Comparison of ENCODE assay signal across 7 mouse cellular contexts in genomic region chr4:59340714-59341113, GRCm38 (mm10).
A peak's percentile ranks its signal among the peaks of the same experiment; 100 is the strongest.
DNase-seq lines count a peak whose midpoint lies in the region; ATAC-seq lines count a peak whose summit lies in the region.

No protein-coding gene starts in this region.

- intact Hi-C loops in left cerebral cortex, postnatal 25 days (cut with DNase I), result loop anchor here (1.0 to 10.0 kb wide), 2 partner anchors 244 to 356 kb away; partner anchors contain the start of gene Ptgr1

- no peak overlapping the region for H3K4me2 ChIP-seq in intestine, embryonic 15.5 days (replicated peaks)
- no peak overlapping the region for H3K4me2 ChIP-seq in midbrain, embryonic 11.5 days

- ATAC-seq in intestine, embryonic 15.5 days, result peak; percentile 88
- ATAC-seq in midbrain, embryonic 11.5 days (ENCODE audit: low FRiP score), result peak; percentile 66; the same call in 1 of the 2 replicates

- WGBS in intestine, embryonic 15.5 days, result 0% methylated on average over 3 of the region's 3 CpGs
- whole genome bisulfite sequencing in midbrain, embryonic 11.5 days, result 1% methylated on average over 3 of the region's 3 CpGs

- H3K4me1 ChIP-seq in intestine, embryonic 15.5 days (replicated peaks), result 0 out of 2 replicates have a peak, but pooled peaks cover 5% of the 10 kb centered on the region
- H3K4me1 ChIP-seq in midbrain, embryonic 11.5 days (ENCODE audit: control insufficient read depth, insufficient read depth, low read length), result no peaks in the 10 kb centered on the region

- H3K27me3 ChIP-seq in intestine, embryonic 15.5 days (replicated peaks), result no peaks in the 10 kb centered on the region
- no peaks in the 10 kb centered on the region for H3K27me3 ChIP-seq in midbrain, embryonic 11.5 days (ENCODE audit: control insufficient read depth, insufficient read depth, low read length)

- H3K9ac ChIP-seq in intestine, embryonic 15.5 days, result no peak overlapping the region
- H3K9ac ChIP-seq in midbrain, embryonic 11.5 days (ENCODE audit: low read length), result no peak overlapping the region

- no peaks in the 10 kb centered on the region for H3K9me3 ChIP-seq in intestine, embryonic 15.5 days
- no peaks in the 10 kb centered on the region for H3K9me3 ChIP-seq in midbrain, embryonic 11.5 days (ENCODE audit: control insufficient read depth, low read length)

- H3K4me3 ChIP-seq in intestine, embryonic 15.5 days (replicated peaks), result no peak overlapping the region
- no peak overlapping the region for H3K4me3 ChIP-seq in midbrain, embryonic 11.5 days (ENCODE audit: low read depth, low read length)

- H3K27ac ChIP-seq in intestine, embryonic 15.5 days, result no peak overlapping the region
- no peak overlapping the region for H3K27ac ChIP-seq in midbrain, embryonic 11.5 days (ENCODE audit: low read depth, low read length)

- DNase-seq in adrenal gland, adult (ENCODE audit: inconsistent age in 2 of 2, low spot score in 1 of 2), result peak; percentile 84 to 96
- DNase-seq in embryo, embryonic 10 days (ENCODE audit: low spot score), result peak; percentile 93
- peak; percentile 58 for DNase-seq in gastrocnemius, postnatal 25 days
- DNase-seq in left cerebral cortex, postnatal 25 days (ENCODE audit: low spot score in 2 of 2), result peak; percentile 85
- peak; percentile 98 for DNase-seq in midbrain, embryonic 11.5 days (ENCODE audit: low spot score, missing footprints)
- DNase-seq in skeletal muscle tissue, adult 2 months (ENCODE audit: low read depth, low spot score), result peak; percentile 80

- no peaks in the 10 kb centered on the region for H3K36me3 ChIP-seq in intestine, embryonic 15.5 days
- no peaks in the 10 kb centered on the region for H3K36me3 ChIP-seq in midbrain, embryonic 11.5 days (ENCODE audit: control insufficient read depth, insufficient read depth, low read length)
